Mouse (Mus musculus): Measurements from ENCODE around the gene Gp1ba. TPM values are rescaled to one million over a fixed set of nuclear protein-coding genes. Genes with fewer than 3 reads are reported as not detected.

Gp1ba gene
- total and polyA plus RNA-seq, 3 experiments = 1.6 to 5.0 TPM; not detected in 1

DNA sequence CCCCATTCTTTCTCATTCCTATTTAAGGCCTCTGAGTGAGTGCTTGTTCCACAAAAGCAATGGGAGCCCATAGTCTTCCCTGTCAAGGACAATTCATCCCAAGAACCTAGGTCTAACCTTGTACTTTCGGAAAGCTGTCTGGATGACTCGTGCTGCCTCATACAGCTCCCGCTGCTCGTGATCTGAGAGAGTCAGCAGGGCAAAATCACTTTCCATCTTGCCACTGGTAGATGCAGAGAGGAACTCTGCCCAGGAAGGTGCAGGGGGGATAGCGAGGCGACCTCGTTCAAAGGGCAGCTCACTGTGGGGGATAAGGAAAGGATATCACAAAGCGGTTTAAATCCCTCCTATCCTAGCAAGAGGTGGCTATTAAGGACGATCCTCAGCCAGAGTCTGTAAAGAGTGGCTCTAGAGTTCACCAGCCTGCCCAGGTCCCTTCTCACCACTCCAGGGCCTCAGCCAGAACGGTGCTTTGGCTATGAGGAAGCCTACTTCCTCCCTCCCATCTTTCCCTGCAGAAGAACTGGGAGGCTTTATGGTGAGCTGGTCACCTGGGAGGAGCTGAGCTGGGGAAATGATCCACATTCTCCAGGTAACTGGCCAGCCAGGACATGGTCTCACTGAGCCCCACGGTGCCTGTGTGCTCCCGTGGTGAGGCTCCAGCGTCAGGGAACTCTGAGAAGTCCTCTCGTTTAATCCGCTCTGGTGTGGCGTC, 32.6 kb downstream of the Gp1ba start:
- H3K9me3 ChIP-seq (replicated peaks; ENCODE audit: insufficient read depth, low read length) = no peaks in the 10 kb centered on the region
- DNase-seq (ENCODE audit: low read depth, low spot score) = no peak
- H3K36me3 ChIP-seq (ENCODE audit: control insufficient read depth in 1 of 2, insufficient read depth in 2 of 2, low read length in 2 of 2) = peaks cover 0 to 11% of the 10 kb centered on the region in 2 experiments; a peak in 2 of 4 replicates
- no peak for TF ChIP-seq MAX (IDR thresholded peaks at IDR 0.05; ENCODE audit: low read length)
- no peaks in the 10 kb centered on the region for H3K27me3 ChIP-seq (ENCODE audit: control insufficient read depth in 1 of 2, insufficient read depth in 2 of 2, low read length in 2 of 2)
- H3K9ac ChIP-seq (ENCODE audit: control insufficient read depth, low read depth, low read length, poor library complexity, severe bottlenecking) = no peak overlapping the region
- peaks cover 2 to 24% of the 10 kb centered on the region in 2 experiments; a peak in 3 of 4 replicates for H3K4me1 ChIP-seq (ENCODE audit: control insufficient read depth in 1 of 2, insufficient read depth in 2 of 2, low read length in 2 of 2)
- H3K27ac ChIP-seq (ENCODE audit: control insufficient read depth, low read depth, low read length) = no peak overlapping the region
- peaks cover 18% of the 10 kb centered on the region for H3K79me2 ChIP-seq (ENCODE audit: control insufficient read depth, insufficient read depth, low read length, poor library complexity)
- H3K4me3 ChIP-seq (ENCODE audit: control insufficient read depth in 1 of 2, insufficient read depth in 1 of 2, low read depth in 2 of 2, low read length in 2 of 2) = no peak overlapping the region

DNA sequence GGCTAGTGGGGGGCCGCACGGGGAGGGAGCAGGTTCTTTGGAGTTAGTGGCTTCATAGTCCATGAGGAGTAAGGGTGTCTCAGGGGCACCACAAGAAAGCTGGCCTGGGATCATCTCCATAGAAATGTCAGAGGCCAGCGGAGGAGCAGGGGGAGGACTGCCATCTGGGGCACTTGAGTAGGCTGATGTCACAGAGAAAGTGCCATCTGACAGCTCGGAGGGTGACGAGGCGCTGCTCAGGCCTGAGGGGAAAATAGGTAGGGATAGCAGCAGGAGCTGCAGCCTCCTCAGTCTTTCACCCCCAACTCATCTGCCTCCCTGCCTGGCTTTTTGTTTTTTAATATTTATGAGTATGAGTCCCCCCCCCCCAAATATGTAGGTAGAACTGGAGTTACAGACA, 35.1 kb downstream of the Gp1ba start:
- Histone ChIP-seq H3K27me3 (ENCODE audit: control insufficient read depth in 1 of 2, insufficient read depth in 2 of 2, low read length in 2 of 2) (no peaks in the 10 kb centered on the region), H3K36me3 (ENCODE audit: control insufficient read depth in 1 of 2, insufficient read depth in 2 of 2, low read length in 2 of 2) (peaks cover 0 to 6% of the 10 kb centered on the region in 2 experiments; a peak in 2 of 4 replicates), H3K9me3 (replicated peaks; ENCODE audit: insufficient read depth, low read length) (no peaks in the 10 kb centered on the region), H3K9ac (ENCODE audit: control insufficient read depth, low read depth, low read length, poor library complexity, severe bottlenecking) (no peak overlapping the region), H3K4me3 (ENCODE audit: control insufficient read depth in 1 of 2, insufficient read depth in 1 of 2, low read depth in 2 of 2, low read length in 2 of 2) (no peak overlapping the region), H3K27ac (ENCODE audit: control insufficient read depth, low read depth, low read length) (no peak overlapping the region), H3K4me1 (ENCODE audit: control insufficient read depth in 1 of 2, insufficient read depth in 2 of 2, low read length in 2 of 2) (0 out of 4 replicates have a peak, but pooled peaks cover 0 to 15% of the 10 kb centered on the region in 2 experiments), H3K79me2 (ENCODE audit: control insufficient read depth, insufficient read depth, low read length, poor library complexity) (peaks cover 5% of the 10 kb centered on the region; the same call in 1 of the 2 replicates)
- no peak for DNase-seq (ENCODE audit: low read depth, low spot score)
- TF ChIP-seq E2F4 (IDR thresholded peaks at IDR 0.05; ENCODE audit: borderline replicate concordance, low read depth, low read length) (no peak), ETS1 (IDR thresholded peaks at IDR 0.05; ENCODE audit: low read depth, low read length) (no peak), TCF12 (IDR thresholded peaks at IDR 0.05; ENCODE audit: low read depth, low read length) (no peak), MAZ (IDR thresholded peaks at IDR 0.05; ENCODE audit: low read depth, low read length) (no peak), MAX (IDR thresholded peaks at IDR 0.05; ENCODE audit: low read length) (no peak), ZC3H11A (IDR thresholded peaks at IDR 0.05; ENCODE audit: low read depth, low read length) (no peak), CHD2 (IDR thresholded peaks at IDR 0.05; ENCODE audit: low read length) (no peak), MYC (IDR thresholded peaks at IDR 0.05; ENCODE audit: low read depth, low read length) (no peak), HCFC1 (IDR thresholded peaks at IDR 0.05; ENCODE audit: low read depth, low read length) (no peak), TBP (IDR thresholded peaks at IDR 0.05; ENCODE audit: low read depth, low read length) (no peak), EP300 (IDR thresholded peaks at IDR 0.05; ENCODE audit: low read depth in 1 of 2, low read length in 2 of 2) (no peak), POLR2AphosphoS2 (IDR thresholded peaks at IDR 0.05; ENCODE audit: low read length) (no peak), USF1 (IDR thresholded peaks at IDR 0.05; ENCODE audit: low read depth, low read length) (no peak), SIN3A (IDR thresholded peaks at IDR 0.05; ENCODE audit: low read length) (no peak), NELFE (IDR thresholded peaks at IDR 0.05; ENCODE audit: low read depth, low read length) (no peak), POLR2AphosphoS5 (IDR thresholded peaks at IDR 0.05; ENCODE audit: borderline replicate concordance, low read depth, low read length) (no peak), NRF1 (IDR thresholded peaks at IDR 0.05; ENCODE audit: insufficient read depth, low read depth, low read length, poor library complexity, severe bottlenecking) (no peak), MYB (IDR thresholded peaks at IDR 0.05; ENCODE audit: low read depth, low read length) (no peak), JUND (IDR thresholded peaks at IDR 0.05; ENCODE audit: low read depth, low read length) (no peak), ZMIZ1 (IDR thresholded peaks at IDR 0.05; ENCODE audit: low read depth, low read length) (no peak)
